Mouse (Mus musculus) urinary bladder, postnatal 36 days (tissue): Measurements from ENCODE around the gene Teddm1b.

ENCODE experiments used
- DNase-seq, 2 experiments: peaks; one replicate each; pipeline ENCODE4 v3.0.0; 2022; ENCODE audit warnings: low spot score in 2 of 2, mixed read lengths in 1 of 2

Gene Teddm1b

DNA sequence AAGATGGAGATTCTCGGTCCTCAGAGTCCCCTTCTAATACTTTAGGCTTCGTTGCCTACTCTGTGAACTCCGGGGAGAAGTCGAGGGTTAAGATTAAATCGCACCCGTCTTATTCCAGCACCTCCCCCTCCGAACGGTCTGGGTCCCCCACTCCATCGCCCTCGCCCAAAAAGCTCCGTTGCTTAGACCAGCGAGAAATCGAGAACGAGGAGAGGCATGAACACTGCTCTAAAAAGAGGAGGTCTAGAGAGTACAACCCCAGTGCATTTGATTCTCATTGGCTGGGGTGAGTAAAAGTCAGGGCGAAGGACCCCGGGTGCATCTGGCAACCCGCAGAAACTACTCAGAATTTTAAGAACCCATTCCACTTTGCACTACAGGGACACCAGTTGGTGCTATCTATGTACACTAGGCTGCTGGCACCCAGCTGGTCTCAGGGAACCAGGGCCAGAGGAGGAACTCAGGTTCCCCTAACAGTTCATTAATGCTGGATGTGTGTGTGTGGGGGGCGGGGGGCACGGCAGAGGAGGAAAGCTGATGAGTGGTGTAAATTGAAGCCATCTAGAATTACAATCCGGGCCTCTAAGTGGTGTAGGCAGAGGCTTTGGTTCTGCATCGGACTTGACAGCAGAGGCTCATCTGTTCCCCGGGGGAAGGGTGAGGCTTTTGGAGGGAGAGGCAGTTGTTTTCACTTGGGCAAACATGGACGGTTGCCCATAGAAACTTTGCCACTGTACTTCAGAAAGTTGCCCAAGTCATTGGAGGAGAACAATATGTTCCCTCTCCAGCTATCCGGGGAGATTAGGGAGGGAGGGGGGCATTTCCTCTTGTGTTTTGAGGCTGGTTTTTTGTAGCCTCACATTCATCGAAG, 26.9 kb downstream of the Teddm1b start:
- peak; percentile 40 to 64 for DNase-seq

DNA sequence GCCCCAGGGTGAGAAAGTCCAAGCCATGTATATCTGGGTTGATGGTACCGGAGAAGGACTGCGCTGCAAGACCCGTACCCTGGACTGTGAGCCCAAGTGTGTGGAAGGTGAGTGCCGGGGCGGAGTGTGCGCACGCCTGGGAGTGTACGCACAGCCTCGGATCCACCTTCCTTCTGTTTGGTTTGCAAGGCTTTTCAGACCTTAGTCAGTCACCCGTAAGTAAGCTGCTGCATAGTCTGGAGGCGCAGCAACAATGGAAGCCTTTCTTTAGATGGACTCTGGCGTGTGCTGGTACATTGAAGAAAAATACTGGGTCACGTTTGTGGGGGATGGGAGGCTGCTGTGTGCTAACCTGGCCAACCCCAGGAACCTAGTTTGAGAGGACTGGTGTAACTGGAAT, 28.9 kb downstream of the Teddm1b start:
- DNase-seq = no peak

GRCm38 (mm10) chr1:153904236-153904635, 30.1 kb downstream of the Teddm1b start:
- no peak for DNase-seq

DNA sequence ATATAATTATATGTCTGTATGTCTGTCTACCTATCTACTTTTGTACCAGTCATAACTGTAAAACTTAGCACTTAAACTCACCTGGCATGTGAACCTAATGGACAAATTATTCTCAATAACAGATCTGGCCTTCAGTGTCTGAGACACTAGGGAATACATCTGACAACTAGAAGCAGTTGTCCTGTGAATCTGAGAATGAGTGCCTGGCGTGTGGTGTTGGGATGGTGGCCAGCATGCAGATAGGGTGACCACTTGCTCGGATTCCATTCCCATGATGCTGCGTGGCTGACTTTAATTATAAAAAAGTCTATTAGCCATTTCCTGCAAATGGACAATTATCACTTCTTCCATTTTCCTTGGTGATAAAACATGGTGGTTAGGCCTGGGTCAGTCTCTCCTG, 31.7 kb downstream of the Teddm1b start:
- DNase-seq = no peak

- DNase-seq = no peak
These were observed 34.1 kb downstream of the Teddm1b start for GRCm38 (mm10) chr1:153908208-153908607.

GRCm38 (mm10) chr1:153908741-153909140, 34.6 kb downstream of the Teddm1b start:
- DNase-seq = no peak

DNA sequence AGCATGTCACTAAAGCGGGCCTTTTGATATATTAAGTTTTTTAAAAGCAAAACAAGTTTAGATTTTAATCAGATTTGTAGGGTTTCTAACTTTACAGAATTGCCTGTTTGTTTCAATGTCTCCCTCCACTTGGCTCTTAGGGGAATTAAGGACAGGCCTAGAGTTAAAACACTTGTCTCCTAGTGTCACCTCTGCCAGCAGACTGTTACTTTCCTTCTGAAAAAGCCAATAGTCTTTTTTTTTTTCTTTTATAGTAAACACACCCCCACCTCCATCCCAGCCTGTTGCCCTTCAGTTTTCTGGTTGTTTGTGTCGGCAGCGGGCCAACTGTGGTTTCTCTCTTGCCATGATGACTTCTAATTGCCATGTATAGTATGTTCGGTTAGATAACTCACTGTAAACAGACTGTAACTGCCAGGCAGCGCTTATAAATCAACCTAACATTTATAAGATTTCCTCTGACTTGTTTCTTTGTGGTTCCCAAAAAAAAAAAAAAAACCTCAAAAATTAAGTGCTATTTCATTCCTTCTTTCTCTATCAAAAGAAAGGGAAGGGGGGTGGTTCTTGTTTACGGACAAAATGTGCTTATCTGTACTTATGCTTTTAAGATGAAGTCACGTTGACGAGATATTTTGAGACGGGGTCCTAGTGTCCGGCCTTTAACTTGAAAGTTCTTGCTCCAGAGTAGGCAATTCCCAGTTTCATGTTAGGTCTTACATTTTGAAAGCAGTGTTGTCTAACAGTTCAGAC, 35.2 kb downstream of the Teddm1b start:
- no peak for DNase-seq

GRCm38 (mm10) chr1:153909963-153910291, 35.8 kb downstream of the Teddm1b start:
- no peak for DNase-seq

DNA sequence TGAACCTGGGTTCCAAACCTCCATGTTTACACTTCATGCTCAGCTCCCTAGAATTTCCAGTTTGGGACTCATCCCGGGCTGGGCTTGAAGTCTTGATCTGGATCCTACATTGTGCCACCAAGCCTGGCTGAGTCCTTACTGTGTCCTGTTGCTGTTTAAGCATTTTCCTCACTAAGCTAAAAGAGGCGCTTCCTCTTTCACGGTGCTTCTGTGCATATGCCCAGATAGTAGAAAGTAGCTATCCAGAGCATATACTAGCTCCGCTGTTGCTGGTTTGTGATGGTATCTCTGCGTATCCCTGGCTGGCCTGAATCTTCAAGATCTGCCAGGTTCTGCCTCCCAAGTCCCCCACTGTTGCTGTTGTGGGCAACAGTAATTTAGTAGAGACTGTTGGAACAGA, 36.3 kb downstream of the Teddm1b start:
- no peak for DNase-seq

DNA sequence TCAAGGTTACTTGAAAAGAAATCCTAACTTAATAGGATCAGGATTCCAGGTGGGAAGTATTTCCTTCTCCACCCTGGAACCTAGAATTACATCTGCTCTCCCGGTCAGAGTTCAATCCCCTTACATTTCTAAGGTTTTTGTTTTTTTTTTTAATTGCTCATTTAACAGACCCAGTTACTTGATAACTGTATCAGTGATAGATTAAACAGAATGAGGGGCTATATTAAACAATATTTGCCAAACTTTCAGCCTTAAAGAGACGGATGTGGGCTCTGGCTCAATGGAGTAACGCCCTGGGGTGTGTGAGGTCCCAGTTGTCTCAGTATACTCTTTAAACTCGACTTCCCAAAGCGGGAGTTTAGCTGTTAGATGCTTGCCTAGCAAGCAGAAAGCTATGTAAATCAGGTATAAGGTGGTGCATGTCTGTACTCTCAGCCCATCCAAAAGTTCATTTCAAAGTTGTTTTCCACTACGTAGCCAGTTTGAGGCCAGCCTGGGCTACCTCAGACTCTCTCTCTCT, 37.2 kb downstream of the Teddm1b start:
- DNase-seq = no peak

DNA sequence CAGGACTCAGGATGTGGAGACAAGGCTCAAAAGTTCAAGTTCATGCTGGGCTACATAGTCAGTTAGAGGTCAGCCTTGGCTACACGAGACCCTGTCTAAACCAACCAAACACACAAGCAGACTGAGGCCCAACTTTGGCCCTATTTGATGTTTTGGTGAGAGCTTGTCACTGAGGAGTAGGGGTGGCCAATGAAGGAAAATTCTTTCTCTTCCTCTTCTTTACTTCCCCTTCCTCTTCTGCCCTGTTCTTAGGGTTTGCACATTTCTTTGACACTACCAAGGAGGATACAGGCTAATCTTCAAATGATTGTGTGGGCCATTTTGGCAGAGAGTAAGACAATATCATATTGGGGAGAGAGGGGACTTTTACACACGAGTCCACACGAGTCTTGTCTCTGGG, 39.7 kb downstream of the Teddm1b start:
- DNase-seq = no peak

DNA sequence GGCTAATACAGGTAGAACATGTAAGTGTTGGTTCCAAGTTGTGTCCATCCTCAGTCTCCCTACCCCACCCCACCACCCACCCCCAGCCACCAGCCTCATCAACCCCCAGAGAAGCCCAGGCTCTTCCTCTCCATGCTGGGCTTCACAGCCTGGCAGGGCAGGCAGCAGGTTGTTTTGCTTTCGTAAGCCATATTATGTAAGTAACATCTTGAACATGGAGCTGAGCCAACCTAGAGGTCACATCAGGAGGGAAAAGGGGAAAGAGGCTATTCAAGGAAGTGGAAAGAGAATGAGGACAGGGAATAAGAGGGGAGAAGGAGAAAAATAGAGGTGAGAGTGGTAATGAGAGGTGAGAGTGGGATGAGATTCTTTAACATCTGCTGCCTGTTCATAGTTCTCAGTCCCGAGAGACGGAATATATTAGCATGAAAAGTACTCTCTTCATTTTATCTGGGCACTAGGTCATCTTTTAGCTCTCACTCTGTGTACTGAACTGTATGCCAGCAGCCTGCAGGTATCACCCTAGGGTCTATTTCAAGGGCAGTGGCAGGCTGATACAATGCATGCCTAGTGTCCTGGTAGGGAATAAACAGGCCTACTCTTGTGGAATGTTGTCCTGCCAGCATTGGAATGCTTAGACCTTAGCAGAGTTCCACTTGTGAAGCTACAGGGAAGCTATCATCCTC, 44.5 kb downstream of the Teddm1b start:
- no peak for DNase-seq

DNA sequence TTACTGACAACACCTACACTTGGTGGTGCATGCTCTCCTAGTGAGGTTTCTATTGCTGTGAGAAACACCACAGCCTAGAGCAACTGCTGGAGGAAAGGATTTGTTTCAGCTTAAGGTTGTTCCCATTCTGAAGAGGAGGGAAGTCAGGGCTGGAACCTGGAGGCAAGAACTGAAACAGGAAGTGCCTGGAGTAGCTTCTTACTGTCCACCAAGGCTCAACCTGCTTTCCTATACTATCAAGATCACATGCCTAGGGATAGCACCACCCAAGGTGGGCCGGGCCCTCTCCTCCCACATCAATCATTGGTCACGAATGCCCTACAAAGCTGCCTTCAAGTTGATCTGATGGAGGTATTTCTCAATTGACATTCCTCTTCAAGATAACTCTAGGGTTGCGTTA, 47.5 kb downstream of the Teddm1b start:
- no peak for DNase-seq

GRCm38 (mm10) chr1:153922571-153923021, 48.5 kb downstream of the Teddm1b start:
- DNase-seq = no peak

- no peak for DNase-seq
These were observed 50.5 kb downstream of the Teddm1b start for GRCm38 (mm10) chr1:153924395-153925385.
